Mouse (Mus musculus): Measurements from ENCODE around the gene Tmem256.

- TF ChIP-seq CTCF (IDR thresholded peaks at IDR 0.05; ENCODE audit: low read depth) (no peak), EP300 (IDR thresholded peaks at IDR 0.05; ENCODE audit: low read depth) (no peak)
Observed at GRCm38 (mm10) chr11:69835326-69835965, 2.9 kb upstream of the Tmem256 start.

Measured in liver, embryonic 14.5 days (tissue).